Mouse (Mus musculus) stomach, adult 2 months (tissue): ENCODE measurements around the gene Tm4sf4. TPM values are rescaled to one million over a fixed set of nuclear protein-coding genes. Genes with fewer than 3 reads are reported as not detected.

Source experiments
- polyA plus RNA-seq: library from polyadenylated mRNA; depleted of rRNA; stranded (reverse); fragments of >200 nt; gene quantifications from 2 replicates; pipeline ENCODE4 v1.2.3, GENCODE M21; 2012; rRNA removed

The Tm4sf4 gene
- 2.0 and 2.2 TPM in 2 replicates for polyA plus RNA-seq

GRCm38 (mm10) chr3:57425089-57425730 lies at the start of gene Tm4sf4:
Gene Tm4sf4, plus strand, starts transcription at chr3:57425314.

Other genes with a start within 250 kb of the Tm4sf4 start
- 2.6 and 6.4 TPM in 2 replicates for gene Tm4sf1, start 123.3 kb upstream of the Tm4sf4 start, polyA plus RNA-seq
- 7.0 and 8.6 TPM in 2 replicates for gene Wwtr1, start 150.6 kb downstream of the Tm4sf4 start, polyA plus RNA-seq
- 3.4 and 5.2 TPM in 2 replicates for gene Commd2, start 226.4 kb downstream of the Tm4sf4 start, polyA plus RNA-seq